Mouse (Mus musculus) liver, adult 2 months (tissue): Measurements from ENCODE around the gene Dlat. TPM values are rescaled to one million over a fixed set of nuclear protein-coding genes. Genes with fewer than 3 reads are reported as not detected.

Experiments used
- DNase-seq: peaks from one replicate; pipeline ENCODE4 v3.0.0-alpha.2; 2011; ENCODE audit warnings: low read depth, low spot score; ENCODE audit errors: extremely low read depth
- H3K27ac ChIP-seq: fragments of 200-500 bp; replicated peaks from 2 replicates; pipeline ENCODE4 v1.5.1; 2012; ENCODE audit warnings: low read depth, mild to moderate bottlenecking, control low read depth, inconsistent platforms, low read length; ENCODE audit not compliant: insufficient read depth
- H3K27me3 ChIP-seq: fragments of 200-500 bp; 2 replicates; pipeline ENCODE4 v1.6.1; 2012; ENCODE audit warnings: mild to moderate bottlenecking, moderate library complexity, low read length, inconsistent platforms; ENCODE audit not compliant: control insufficient read depth, insufficient read depth
- H3K36me3 ChIP-seq: fragments of 200-500 bp; 2 replicates; pipeline ENCODE4 v1.6.1; 2012; ENCODE audit warnings: low read length, inconsistent platforms; ENCODE audit not compliant: control insufficient read depth, insufficient read depth
- H3K4me1 ChIP-seq: fragments of 200-500 bp; 2 replicates; pipeline ENCODE4 v1.6.1; 2011; ENCODE audit warnings: low read length; ENCODE audit not compliant: control insufficient read depth, insufficient read depth
- H3K4me3 ChIP-seq: fragments of 200-500 bp; 2 replicates; pipeline ENCODE4 v1.5.1; 2011; ENCODE audit warnings: low read depth, mild to moderate bottlenecking, control low read depth, low read length, moderate library complexity; ENCODE audit not compliant: insufficient read depth
- H3K79me2 ChIP-seq: fragments of 200-500 bp; 2 replicates; pipeline ENCODE4 v1.6.1; 2012; ENCODE audit warnings: inconsistent platforms, mild to moderate bottlenecking, low read length, moderate library complexity; ENCODE audit not compliant: control insufficient read depth, insufficient read depth
- H3K9ac ChIP-seq: fragments of 200-500 bp; 2 replicates; pipeline ENCODE4 v1.6.1; 2012; ENCODE audit warnings: low read depth, mild to moderate bottlenecking, control low read depth, inconsistent platforms, low read length
- CTCF ChIP-seq: fragments of 200-500 bp; IDR thresholded peaks from 2 replicates; pipeline ENCODE4 v1.5.1; 2011; ENCODE audit warnings: low read depth, low read length, control low read depth
- POLR2A ChIP-seq: fragments of 200-500 bp; IDR thresholded peaks from 2 replicates; pipeline ENCODE4 v1.6.1; 2011; ENCODE audit warnings: low read length, control low read depth; ENCODE audit not compliant: insufficient read depth; ENCODE audit errors: extremely low read depth
- WGBS: fragments of 180-500 bp; shearing (Covaris S2); methylation state at CpG from one replicate; pipeline ENCODE4 v1.1.7; 2018; 5-methylcytosine and 5-hydroxymethylcytosine counted together
- polyA plus RNA-seq: library from polyadenylated mRNA; depleted of rRNA; stranded (reverse); fragments of >200 nt; gene quantifications from 2 replicates; pipeline ENCODE4 v1.2.3, GENCODE M21; 2012
- total RNA-seq: library from RNA; depleted of rRNA; stranded (reverse); fragments of >200 nt; gene quantifications from 2 replicates; pipeline ENCODE4 v1.2.3, GENCODE M21; 2014

Gene Dlat
- total and polyA plus RNA-seq, 2 experiments: 25.5 to 39.5 TPM

- H3K27ac ChIP-seq: no peak overlapping the region
- H3K4me1 ChIP-seq: 0 out of 2 replicates have a peak, but pooled peaks cover 6% of the 10 kb centered on the region
- no peak for TF ChIP-seq POLR2A
- TF ChIP-seq CTCF: no peak
- H3K9ac ChIP-seq: no peak overlapping the region
- no peak for DNase-seq
- H3K79me2 ChIP-seq: peaks cover 3% of the 10 kb centered on the region; the same call in 1 of the 2 replicates
- WGBS: 59% methylated on average over 9 of the region's 9 CpGs
- no peaks in the 10 kb centered on the region for H3K27me3 ChIP-seq
- H3K36me3 ChIP-seq: peaks cover 14% of the 10 kb centered on the region; the same call in 1 of the 2 replicates
- no peak overlapping the region for H3K4me3 ChIP-seq
Measured at GRCm38 (mm10) chr9:50617794-50618330, 41.7 kb downstream of the Dlat start.

DNA sequence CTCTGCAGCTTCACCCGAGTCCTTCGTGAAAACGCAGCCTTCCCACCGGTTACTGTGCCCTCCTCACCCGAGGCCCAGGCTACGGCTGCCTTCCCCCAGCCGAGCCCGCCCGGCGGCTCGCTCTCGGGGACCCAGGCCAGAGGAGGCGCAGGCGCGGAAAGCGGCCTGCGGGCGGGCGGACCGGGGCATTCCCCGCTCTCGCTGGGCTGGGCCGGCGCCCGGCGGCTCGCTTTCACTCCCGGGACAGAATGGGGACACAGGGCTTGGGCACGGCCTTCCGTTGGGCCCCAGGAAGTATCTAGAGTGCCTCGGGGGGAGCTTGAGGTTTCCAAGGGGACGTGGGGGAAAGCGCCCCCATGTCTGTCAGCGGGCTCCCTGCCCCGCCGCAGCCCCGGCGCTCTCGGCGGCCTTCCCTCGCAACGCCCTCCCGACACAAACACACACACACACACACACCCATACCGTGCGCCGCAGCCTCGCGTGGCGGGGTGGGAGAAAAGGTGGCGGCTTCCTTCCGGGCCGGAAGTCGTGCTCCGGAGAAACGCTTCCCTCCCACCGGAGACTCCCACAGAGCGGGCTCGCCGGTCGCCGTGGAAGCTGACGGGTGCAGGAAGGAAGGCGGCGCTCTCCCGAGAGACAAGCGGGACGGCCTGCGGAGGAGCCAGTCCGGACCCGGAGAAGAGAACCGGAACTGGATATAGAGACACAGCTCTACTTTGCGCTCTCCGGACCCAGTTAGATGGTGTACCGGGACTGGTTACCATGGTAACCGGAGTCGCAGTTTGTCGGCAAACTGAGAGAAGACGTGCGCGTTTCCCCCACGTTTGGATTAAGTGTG is 42.6 kb downstream of the Dlat start, which contains the start of the genes Pih1d2 and Nkapd1:
Gene Pih1d2 (plus strand): TSS at position 556 of the 838 bp plus-strand sequence.
Gene Nkapd1 (minus strand): TSS at position 699 of the 838 bp plus-strand sequence.
- DNase-seq: peak; percentile 82
- TF ChIP-seq CTCF (no peak), POLR2A (peak; percentile 55; the same call in 1 of the 2 replicates)
- Histone ChIP-seq H3K4me3 (peak within 1 kb of the TSS; percentile 67), H3K79me2 (peaks cover 3% of the 10 kb centered on the region; the same call in 1 of the 2 replicates), H3K27ac (peak within 1 kb of the TSS; percentile 82), H3K4me1 (0 out of 2 replicates have a peak, but pooled peaks cover 6% of the 10 kb centered on the region), H3K36me3 (peaks cover 19% of the 10 kb centered on the region; the same call in 1 of the 2 replicates), H3K27me3 (no peaks in the 10 kb centered on the region), H3K9ac (peak within 1 kb of the TSS; percentile 73)
- WGBS: under 1% methylated on average over 78 of the region's 81 CpGs

DNA sequence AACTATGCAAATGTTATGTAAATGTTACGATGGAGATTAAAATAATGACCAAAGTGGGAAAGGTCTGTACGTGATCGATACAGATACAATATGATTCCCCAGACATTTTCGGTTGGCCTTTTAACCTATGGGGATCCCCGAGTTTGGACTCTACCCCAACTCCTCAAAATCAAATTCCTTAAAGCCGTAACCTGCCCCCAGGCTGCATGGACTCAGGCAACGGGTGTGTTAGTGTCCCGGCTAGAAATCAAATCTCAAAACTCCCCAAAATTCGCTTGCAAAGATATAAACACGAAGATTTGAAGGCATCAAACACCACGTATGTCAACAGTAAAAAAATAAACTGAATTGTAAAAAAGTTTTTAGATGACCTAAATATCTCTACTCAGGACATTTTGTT is 43.4 kb downstream of the Dlat start:
- TF ChIP-seq POLR2A (no peak), CTCF (no peak)
- DNase-seq: no peak
- Histone ChIP-seq H3K79me2 (peaks cover 3% of the 10 kb centered on the region; the same call in 1 of the 2 replicates), H3K4me1 (0 out of 2 replicates have a peak, but pooled peaks cover 6% of the 10 kb centered on the region), H3K4me3 (peak overlapping the region; percentile 67), H3K27me3 (no peaks in the 10 kb centered on the region), H3K27ac (no peak overlapping the region), H3K36me3 (peaks cover 23% of the 10 kb centered on the region; the same call in 1 of the 2 replicates), H3K9ac (peak overlapping the region; percentile 73)
- WGBS: 26% methylated on average over 11 of the region's 11 CpGs

DNA sequence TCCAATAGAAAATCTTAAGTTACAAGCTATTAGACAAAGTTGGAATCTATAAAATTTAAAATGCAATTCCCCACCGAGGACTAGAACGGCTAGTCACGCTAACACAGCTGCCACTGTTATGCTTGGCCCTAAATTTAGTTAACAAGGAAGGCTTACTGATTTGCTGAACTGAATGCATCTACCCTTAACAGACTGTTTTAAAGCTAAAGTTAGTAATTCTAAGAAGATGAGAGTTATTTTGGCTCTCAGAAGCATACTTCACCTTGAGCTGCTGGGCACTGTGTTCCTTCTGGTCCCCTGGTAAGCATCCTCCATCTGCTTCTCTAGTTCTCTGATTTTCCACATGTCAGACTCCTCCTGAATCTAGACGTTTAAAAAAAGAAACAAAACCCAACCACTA is 47.5 kb downstream of the Dlat start:
- Histone ChIP-seq H3K9ac (no peak overlapping the region), H3K36me3 (peaks cover 44% of the 10 kb centered on the region), H3K4me1 (0 out of 2 replicates have a peak, but pooled peaks cover 6% of the 10 kb centered on the region), H3K79me2 (peaks cover 3% of the 10 kb centered on the region; the same call in 1 of the 2 replicates), H3K27me3 (no peaks in the 10 kb centered on the region), H3K27ac (no peak overlapping the region), H3K4me3 (no peak overlapping the region)
- TF ChIP-seq POLR2A: no peak
- no peak for TF ChIP-seq CTCF
- no peak for DNase-seq
- WGBS: 87% methylated on average over 4 of the region's 4 CpGs

GRCm38 (mm10) chr9:50604338-50604737 is 55.2 kb downstream of the Dlat start:
- DNase-seq: peak; percentile 59
- under 1% methylated on average over 6 of the region's 6 CpGs for WGBS
- H3K4me1 ChIP-seq: peaks cover 6% of the 10 kb centered on the region
- peaks cover 8% of the 10 kb centered on the region; the same call in 1 of the 2 replicates for H3K79me2 ChIP-seq
- peaks cover 24% of the 10 kb centered on the region for H3K36me3 ChIP-seq
- H3K27me3 ChIP-seq: no peaks in the 10 kb centered on the region
- peak overlapping the region; percentile 68 for H3K27ac ChIP-seq
- H3K4me3 ChIP-seq: peak overlapping the region; percentile 78
- TF ChIP-seq CTCF: no peak
- TF ChIP-seq POLR2A: no peak
- H3K9ac ChIP-seq: peak overlapping the region; percentile 92
